Mouse (Mus musculus): ENCODE measurements around the gene Adad1. TPM values are rescaled to one million over a fixed set of nuclear protein-coding genes. Genes with fewer than 3 reads are reported as not detected.

Gene Adad1
- polyA plus RNA-seq, 1 experiment from 2014 or later: 0.48 TPM

DNA sequence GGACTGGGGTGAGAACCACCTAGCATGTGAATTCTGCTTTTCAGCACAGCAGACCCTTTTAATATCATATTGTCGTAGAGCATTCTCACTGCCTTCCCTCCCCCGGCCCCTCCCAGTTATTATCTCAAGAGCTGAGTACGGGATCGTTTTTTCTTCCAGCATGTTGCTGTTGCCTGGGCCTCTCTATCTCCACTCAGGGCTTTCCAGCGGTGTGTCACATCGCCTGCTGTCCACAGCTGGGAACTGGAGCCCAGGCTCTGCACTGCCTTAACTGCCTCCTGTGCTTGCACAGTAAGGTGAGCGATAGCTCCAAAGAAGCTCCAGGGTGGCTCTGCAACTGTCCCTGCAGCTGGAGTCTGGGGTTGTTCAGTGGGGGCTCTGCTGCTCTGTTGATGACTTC, 91.1 kb downstream of the Adad1 start:
- H3K27ac ChIP-seq: no peak overlapping the region
- no peak overlapping the region for H3K4me2 ChIP-seq (replicated peaks)
- H3K4me1 ChIP-seq (replicated peaks; ENCODE audit: control insufficient read depth, insufficient read depth, low read length): no peaks in the 10 kb centered on the region
- WGBS: 86% methylated on average over 7 of the region's 7 CpGs
- no peak overlapping the region for H3K9ac ChIP-seq
- DNase-seq (ENCODE audit: low spot score): no peak
- H3K27me3 ChIP-seq (ENCODE audit: control insufficient read depth, insufficient read depth, low read length): no peaks in the 10 kb centered on the region
- no peaks in the 10 kb centered on the region for H3K9me3 ChIP-seq (ENCODE audit: control insufficient read depth, low read length)
- no peaks in the 10 kb centered on the region for H3K36me3 ChIP-seq (replicated peaks; ENCODE audit: control insufficient read depth, insufficient read depth)
- no peak for ATAC-seq (ENCODE audit: low FRiP score)
- no peak overlapping the region for H3K4me3 ChIP-seq (replicated peaks; ENCODE audit: low read length)

DNA sequence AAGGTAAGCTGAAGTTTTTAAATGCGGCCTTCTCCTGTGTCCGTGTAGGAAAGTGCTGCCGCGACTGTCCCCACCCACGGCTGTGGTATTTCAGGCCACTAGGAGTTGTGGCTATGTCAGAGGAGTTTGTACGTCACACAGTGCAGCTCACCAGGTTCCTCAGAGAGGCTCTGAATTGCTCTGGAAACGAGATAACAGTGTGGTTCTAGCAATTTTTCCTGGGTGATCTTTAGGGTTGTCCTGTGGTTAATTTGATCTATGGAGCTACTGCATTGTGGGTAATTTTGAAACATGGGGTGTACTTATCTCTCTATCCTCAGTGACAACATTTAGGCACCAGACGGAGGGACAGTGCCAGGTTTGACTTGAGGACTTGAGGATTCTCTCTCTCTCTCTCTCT, 93.8 kb downstream of the Adad1 start:
- Histone ChIP-seq H3K9me3 (ENCODE audit: control insufficient read depth, low read length) (no peaks in the 10 kb centered on the region), H3K4me3 (replicated peaks; ENCODE audit: low read length) (no peak overlapping the region), H3K27ac (no peak overlapping the region), H3K9ac (no peak overlapping the region), H3K36me3 (replicated peaks; ENCODE audit: control insufficient read depth, insufficient read depth) (no peaks in the 10 kb centered on the region), H3K27me3 (ENCODE audit: control insufficient read depth, insufficient read depth, low read length) (no peaks in the 10 kb centered on the region), H3K4me2 (replicated peaks) (no peak overlapping the region), H3K4me1 (replicated peaks; ENCODE audit: control insufficient read depth, insufficient read depth, low read length) (no peaks in the 10 kb centered on the region)
- WGBS: 74% methylated on average over 8 of the region's 8 CpGs
- DNase-seq (ENCODE audit: low spot score): no peak
- no peak for ATAC-seq (ENCODE audit: low FRiP score)

DNA sequence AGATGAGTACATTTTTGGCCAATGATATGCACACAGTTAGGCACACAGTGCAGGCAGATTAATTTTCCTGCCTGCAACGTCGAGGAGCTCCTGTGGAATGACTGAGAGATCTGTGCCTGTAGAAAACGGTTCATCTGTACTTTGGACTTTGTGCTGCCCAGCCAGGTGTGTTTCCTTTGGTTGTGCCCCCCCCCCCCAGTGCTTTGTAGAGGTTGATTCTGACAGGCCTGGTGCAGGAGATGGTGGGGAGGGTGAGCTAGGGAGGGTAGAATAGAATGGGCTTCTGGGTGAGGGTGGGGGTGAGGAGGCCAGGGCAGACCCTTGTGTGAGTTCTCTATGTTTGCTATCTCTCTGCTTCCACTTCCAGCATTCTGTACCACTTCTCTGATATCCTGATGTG, 94.9 kb downstream of the Adad1 start:
- H3K4me3 ChIP-seq (replicated peaks; ENCODE audit: low read length): no peak overlapping the region
- H3K27ac ChIP-seq: no peak overlapping the region
- no peaks in the 10 kb centered on the region for H3K9me3 ChIP-seq (ENCODE audit: control insufficient read depth, low read length)
- no peaks in the 10 kb centered on the region for H3K4me1 ChIP-seq (replicated peaks; ENCODE audit: control insufficient read depth, insufficient read depth, low read length)
- H3K9ac ChIP-seq: no peak overlapping the region
- ATAC-seq (ENCODE audit: low FRiP score): no peak
- H3K36me3 ChIP-seq (replicated peaks; ENCODE audit: control insufficient read depth, insufficient read depth): no peaks in the 10 kb centered on the region
- no peaks in the 10 kb centered on the region for H3K27me3 ChIP-seq (ENCODE audit: control insufficient read depth, insufficient read depth, low read length)
- H3K4me2 ChIP-seq (replicated peaks): no peak overlapping the region
- DNase-seq (ENCODE audit: low spot score): no peak
- WGBS: 83% methylated on average over 3 of the region's 3 CpGs

DNA sequence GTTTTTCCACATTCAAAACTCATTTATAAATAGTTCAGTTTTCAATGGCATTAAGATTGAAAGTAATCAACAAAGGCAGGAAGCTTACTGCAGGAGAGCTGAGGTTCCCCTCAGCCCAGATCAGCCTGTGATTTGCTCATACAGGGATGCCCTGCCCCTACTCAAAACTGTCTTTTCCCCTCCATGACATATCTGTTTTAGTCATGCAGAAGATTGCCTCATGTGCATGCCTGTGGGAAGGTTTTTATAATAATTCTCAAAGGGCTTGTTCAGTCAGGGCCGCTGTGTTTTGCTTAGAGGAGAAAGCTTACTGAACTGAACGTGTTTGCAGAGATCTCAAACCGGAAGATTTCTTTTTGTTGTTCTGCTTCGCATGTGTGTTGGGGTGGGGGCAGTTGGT, 97.8 kb downstream of the Adad1 start:
- no peaks in the 10 kb centered on the region for H3K9me3 ChIP-seq (ENCODE audit: control insufficient read depth, low read length)
- no peaks in the 10 kb centered on the region for H3K36me3 ChIP-seq (replicated peaks; ENCODE audit: control insufficient read depth, insufficient read depth)
- 75% methylated on average over 4 of the region's 4 CpGs for WGBS
- H3K4me1 ChIP-seq (replicated peaks; ENCODE audit: control insufficient read depth, insufficient read depth, low read length): no peaks in the 10 kb centered on the region
- no peaks in the 10 kb centered on the region for H3K27me3 ChIP-seq (ENCODE audit: control insufficient read depth, insufficient read depth, low read length)
- no peak for ATAC-seq (ENCODE audit: low FRiP score)
- H3K9ac ChIP-seq: no peak overlapping the region
- no peak overlapping the region for H3K4me3 ChIP-seq (replicated peaks; ENCODE audit: low read length)
- no peak for DNase-seq (ENCODE audit: low spot score)
- H3K4me2 ChIP-seq (replicated peaks): no peak overlapping the region
- H3K27ac ChIP-seq: no peak overlapping the region

DNA sequence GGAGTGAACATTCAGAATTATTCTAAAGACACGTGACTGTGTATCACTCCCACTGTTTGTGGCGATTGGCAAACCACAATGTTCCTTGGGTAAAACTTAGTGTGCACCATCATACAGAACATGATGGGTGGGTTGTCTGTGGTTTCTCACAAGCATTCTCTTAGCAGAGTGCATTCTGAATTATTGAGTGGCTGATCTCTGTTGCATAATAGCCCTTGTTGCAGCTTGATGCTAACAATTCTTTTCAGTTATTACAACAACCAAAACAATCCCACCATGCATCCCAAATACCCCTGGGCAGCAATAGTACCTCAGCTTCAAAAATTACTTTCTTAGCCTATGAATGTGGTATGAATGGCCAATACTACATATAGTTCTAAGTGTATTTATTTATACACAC, 106.0 kb downstream of the Adad1 start:
- H3K4me1 ChIP-seq (replicated peaks; ENCODE audit: control insufficient read depth, insufficient read depth, low read length): no peaks in the 10 kb centered on the region
- DNase-seq (ENCODE audit: low spot score) (no peak), ATAC-seq (ENCODE audit: low FRiP score) (no peak)
- H3K4me2 ChIP-seq (replicated peaks): no peak overlapping the region
- H3K9ac ChIP-seq: no peak overlapping the region
- no peaks in the 10 kb centered on the region for H3K36me3 ChIP-seq (replicated peaks; ENCODE audit: control insufficient read depth, insufficient read depth)
- H3K9me3 ChIP-seq (ENCODE audit: control insufficient read depth, low read length): no peaks in the 10 kb centered on the region
- H3K27me3 ChIP-seq (ENCODE audit: control insufficient read depth, insufficient read depth, low read length): no peaks in the 10 kb centered on the region
- no peak overlapping the region for H3K4me3 ChIP-seq (replicated peaks; ENCODE audit: low read length)
- H3K27ac ChIP-seq: no peak overlapping the region
- 88% methylated on average over 2 of the region's 2 CpGs for WGBS

Other genes starting within 250 kb of the Adad1 start
- gene 4932438A13Rik, start 200.4 kb upstream of the Adad1 start, polyA plus RNA-seq (2014; fragmentation: Nextera tagmentation; extraction: Ambion mirVana): 97.9 and 109 TPM in 2 replicates
- gene Il2, start 62.4 kb downstream of the Adad1 start, polyA plus RNA-seq (2014; fragmentation: Nextera tagmentation; extraction: Ambion mirVana): 0.70 and 0.86 TPM in 2 replicates
- gene Il21, start 169.1 kb downstream of the Adad1 start, polyA plus RNA-seq (2014; fragmentation: Nextera tagmentation; extraction: Ambion mirVana): not detected in 2 replicates
- gene Bbs12, start 249.0 kb downstream of the Adad1 start, polyA plus RNA-seq (2014; fragmentation: Nextera tagmentation; extraction: Ambion mirVana): 5.1 and 5.4 TPM in 2 replicates
- 1.5 and 1.7 TPM in 2 replicates for gene Cetn4, start 249.2 kb downstream of the Adad1 start, polyA plus RNA-seq (2014; fragmentation: Nextera tagmentation; extraction: Ambion mirVana)